Mouse (Mus musculus): Measurements from ENCODE around the gene Samd5. TPM values are rescaled to one million over a fixed set of nuclear protein-coding genes. Genes with fewer than 3 reads are reported as not detected.

Gene Samd5
- polyA plus RNA-seq, 2 experiments: 0.29 to 0.41 TPM

DNA sequence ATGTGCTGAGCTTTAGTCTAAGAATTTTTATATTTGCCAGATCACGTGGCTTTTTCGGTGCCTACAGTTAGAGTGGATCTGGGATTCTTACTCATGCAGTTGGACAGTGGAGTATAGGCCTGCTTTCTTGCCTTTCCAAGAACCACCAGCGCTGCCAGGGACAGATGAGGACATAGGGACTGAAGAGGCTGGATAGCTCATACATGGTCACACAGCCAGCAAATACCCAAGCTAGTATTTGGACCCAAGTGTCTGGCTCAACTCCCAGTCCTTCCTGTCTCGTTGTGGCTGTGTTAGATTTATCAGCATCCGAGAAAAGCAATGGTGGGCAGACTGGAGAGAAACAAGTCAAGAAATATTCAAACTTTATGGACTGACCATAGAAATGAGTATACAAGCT, 72.2 kb downstream of the Samd5 start:
- no peak overlapping the region for H3K9ac ChIP-seq (replicated peaks)
- 58% methylated on average over 5 of the region's 5 CpGs for WGBS (ENCODE audit: insufficient replicate concordance)
- DNase-seq (ENCODE audit: low read depth in 3 of 3, low spot score in 3 of 3): no peak

DNA sequence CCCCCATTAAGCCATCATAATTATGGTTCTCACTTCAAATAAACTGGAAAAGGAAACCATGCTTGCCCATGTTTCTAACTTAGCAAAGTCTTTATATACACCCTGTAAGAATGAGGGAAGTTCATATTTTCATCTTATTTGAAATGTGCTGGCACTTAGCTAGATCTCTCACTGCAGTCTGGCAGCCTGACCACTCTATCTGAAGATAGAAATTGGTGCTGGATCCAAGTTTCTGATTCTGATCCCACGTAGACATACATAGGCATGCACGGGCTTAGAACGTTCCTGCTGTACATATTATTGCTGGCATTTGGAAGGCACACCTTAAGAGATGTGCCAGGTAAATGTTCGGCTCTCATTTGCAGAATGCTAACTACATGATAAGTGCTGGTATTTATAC, 72.6 kb downstream of the Samd5 start:
- H3K27ac ChIP-seq: no peak overlapping the region
- TF ChIP-seq EP300 (IDR thresholded peaks at IDR 0.05; ENCODE audit: low read depth) (no peak), CTCF (IDR thresholded peaks at IDR 0.05; ENCODE audit: low read depth) (no peak)
- H3K9ac ChIP-seq (replicated peaks): no peak overlapping the region
- 76% methylated on average over 4 of the region's 4 CpGs for WGBS (ENCODE audit: insufficient replicate concordance)
- H3K36me3 ChIP-seq (replicated peaks; ENCODE audit: control insufficient read depth, insufficient read depth, low read depth): no peaks in the 10 kb centered on the region
- H3K4me2 ChIP-seq (ENCODE audit: low read depth): no peak overlapping the region
- no peaks in the 10 kb centered on the region for H3K27me3 ChIP-seq (ENCODE audit: control insufficient read depth, insufficient read depth, low read length)
- no peak overlapping the region for H3K4me3 ChIP-seq (ENCODE audit: insufficient read depth in 1 of 2, low read depth in 2 of 2, low read length in 2 of 2)
- DNase-seq (ENCODE audit: low read depth in 3 of 3, low spot score in 3 of 3) (no peak), ATAC-seq (ENCODE audit: insufficient read depth) (no peak)
- H3K9me3 ChIP-seq (ENCODE audit: control insufficient read depth, low read length): no peaks in the 10 kb centered on the region
- no peaks in the 10 kb centered on the region for H3K4me1 ChIP-seq (replicated peaks; ENCODE audit: control insufficient read depth in 2 of 2, insufficient read depth in 2 of 2, low read length in 1 of 2)

More for the DNA sequence above, 72.2 kb downstream of the Samd5 start:
- H3K27ac ChIP-seq: no peak overlapping the region
- TF ChIP-seq CTCF (IDR thresholded peaks at IDR 0.05; ENCODE audit: low read depth): no peak
- TF ChIP-seq EP300 (IDR thresholded peaks at IDR 0.05; ENCODE audit: low read depth): no peak
- no peaks in the 10 kb centered on the region for H3K4me1 ChIP-seq (replicated peaks; ENCODE audit: control insufficient read depth in 2 of 2, insufficient read depth in 2 of 2, low read length in 1 of 2)
- H3K4me3 ChIP-seq (ENCODE audit: insufficient read depth in 1 of 2, low read depth in 2 of 2, low read length in 2 of 2): no peak overlapping the region
- H3K9me3 ChIP-seq (ENCODE audit: control insufficient read depth, low read length): no peaks in the 10 kb centered on the region
- no peaks in the 10 kb centered on the region for H3K27me3 ChIP-seq (ENCODE audit: control insufficient read depth, insufficient read depth, low read length)
- H3K4me2 ChIP-seq (ENCODE audit: low read depth): no peak overlapping the region
- H3K36me3 ChIP-seq (replicated peaks; ENCODE audit: control insufficient read depth, insufficient read depth, low read depth): no peaks in the 10 kb centered on the region
- no peak for ATAC-seq (ENCODE audit: insufficient read depth)

DNA sequence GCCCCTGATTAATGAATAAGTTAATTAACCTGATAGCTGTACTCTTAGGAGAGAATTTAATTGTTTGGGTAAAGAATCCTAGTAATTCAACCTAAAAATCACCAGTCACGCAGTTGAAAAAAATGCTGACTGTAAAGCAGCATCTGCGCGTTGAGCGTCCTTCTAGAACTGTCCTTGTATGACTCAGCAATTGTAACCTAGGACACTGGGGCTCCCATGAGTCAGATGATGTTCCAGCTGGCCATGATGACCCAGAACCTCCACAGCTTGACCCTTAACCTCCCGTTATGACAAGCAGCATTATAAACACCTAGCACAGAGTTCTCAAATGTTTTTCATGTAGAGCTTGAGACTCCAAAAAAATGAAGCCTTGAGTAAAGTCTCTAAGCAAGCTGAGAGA, 78.8 kb downstream of the Samd5 start:
- no peaks in the 10 kb centered on the region for H3K36me3 ChIP-seq (replicated peaks; ENCODE audit: control insufficient read depth, insufficient read depth, low read depth)
- no peak for TF ChIP-seq CTCF (IDR thresholded peaks at IDR 0.05; ENCODE audit: low read depth)
- no peak for TF ChIP-seq EP300 (IDR thresholded peaks at IDR 0.05; ENCODE audit: low read depth)
- no peaks in the 10 kb centered on the region for H3K9me3 ChIP-seq (ENCODE audit: control insufficient read depth, low read length)
- no peak for ATAC-seq (ENCODE audit: insufficient read depth)
- H3K4me1 ChIP-seq (replicated peaks; ENCODE audit: control insufficient read depth in 2 of 2, insufficient read depth in 2 of 2, low read length in 1 of 2): no peaks in the 10 kb centered on the region
- no peak for DNase-seq (ENCODE audit: low read depth in 3 of 3, low spot score in 3 of 3)
- 70% methylated on average over 5 of the region's 5 CpGs for WGBS (ENCODE audit: insufficient replicate concordance)
- H3K9ac ChIP-seq (replicated peaks): no peak overlapping the region
- H3K4me3 ChIP-seq (ENCODE audit: insufficient read depth in 1 of 2, low read depth in 2 of 2, low read length in 2 of 2): no peak overlapping the region
- H3K4me2 ChIP-seq (ENCODE audit: low read depth): no peak overlapping the region
- H3K27me3 ChIP-seq (ENCODE audit: control insufficient read depth, insufficient read depth, low read length): no peaks in the 10 kb centered on the region
- H3K27ac ChIP-seq: no peak overlapping the region

DNA sequence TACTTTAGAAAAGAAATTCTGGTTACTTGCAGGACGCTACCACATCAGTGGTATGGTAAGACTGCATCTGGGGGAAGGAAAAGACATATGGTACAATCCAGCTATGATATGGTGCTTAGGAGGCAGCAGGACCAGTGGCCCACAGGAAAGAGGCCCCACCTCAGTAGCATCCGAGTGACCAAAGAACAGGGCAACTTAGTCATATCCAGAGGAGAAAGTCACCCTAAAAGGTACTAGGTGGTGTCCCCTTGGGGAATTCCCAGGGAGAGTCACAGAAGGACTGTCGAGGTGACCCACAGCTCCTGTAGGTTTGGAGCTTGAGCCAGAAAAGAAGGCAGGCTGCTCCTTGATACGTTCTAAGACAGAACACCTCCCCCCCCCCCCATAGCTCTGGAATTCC, 80.3 kb downstream of the Samd5 start:
- Histone ChIP-seq H3K9ac (replicated peaks) (no peak overlapping the region), H3K36me3 (replicated peaks; ENCODE audit: control insufficient read depth, insufficient read depth, low read depth) (no peaks in the 10 kb centered on the region), H3K27ac (no peak overlapping the region), H3K4me1 (replicated peaks; ENCODE audit: control insufficient read depth in 2 of 2, insufficient read depth in 2 of 2, low read length in 1 of 2) (no peaks in the 10 kb centered on the region), H3K4me3 (ENCODE audit: insufficient read depth in 1 of 2, low read depth in 2 of 2, low read length in 2 of 2) (no peak overlapping the region), H3K27me3 (ENCODE audit: control insufficient read depth, insufficient read depth, low read length) (no peaks in the 10 kb centered on the region), H3K9me3 (ENCODE audit: control insufficient read depth, low read length) (no peaks in the 10 kb centered on the region), H3K4me2 (ENCODE audit: low read depth) (no peak overlapping the region)
- DNase-seq (ENCODE audit: low read depth in 3 of 3, low spot score in 3 of 3) (no peak), ATAC-seq (ENCODE audit: insufficient read depth) (no peak)
- TF ChIP-seq CTCF (IDR thresholded peaks at IDR 0.05; ENCODE audit: low read depth) (no peak), EP300 (IDR thresholded peaks at IDR 0.05; ENCODE audit: low read depth) (no peak)
- 49% methylated on average over 4 of the region's 4 CpGs for WGBS (ENCODE audit: insufficient replicate concordance)

DNA sequence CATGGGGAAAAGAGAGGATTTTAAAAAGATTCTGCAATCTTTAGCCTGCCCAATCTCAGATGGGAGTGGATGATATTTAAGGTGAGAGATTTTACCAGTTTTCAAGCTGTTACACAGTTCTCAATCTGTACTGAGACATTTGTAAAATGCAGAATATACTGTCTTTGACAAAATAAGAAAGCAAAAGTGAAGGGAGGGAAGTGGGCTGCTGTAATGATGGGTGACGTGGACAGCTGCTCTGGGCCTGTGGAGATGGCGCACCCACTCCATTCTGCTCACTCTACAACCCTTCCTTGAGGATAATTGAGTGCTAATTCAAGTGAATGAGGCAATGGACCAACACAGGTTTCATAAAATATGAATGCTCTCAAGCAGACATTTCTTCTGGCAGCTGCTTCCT, 84.4 kb downstream of the Samd5 start:
- ATAC-seq (ENCODE audit: insufficient read depth) (no peak), DNase-seq (ENCODE audit: low read depth in 3 of 3, low spot score in 3 of 3) (no peak)
- no peak overlapping the region for H3K9ac ChIP-seq (replicated peaks)
- WGBS (ENCODE audit: insufficient replicate concordance): 67% methylated on average over 2 of the region's 2 CpGs
- no peak overlapping the region for H3K27ac ChIP-seq
- no peaks in the 10 kb centered on the region for H3K9me3 ChIP-seq (ENCODE audit: control insufficient read depth, low read length)
- H3K27me3 ChIP-seq (ENCODE audit: control insufficient read depth, insufficient read depth, low read length): no peaks in the 10 kb centered on the region
- no peak overlapping the region for H3K4me3 ChIP-seq (ENCODE audit: insufficient read depth in 1 of 2, low read depth in 2 of 2, low read length in 2 of 2)
- TF ChIP-seq CTCF (IDR thresholded peaks at IDR 0.05; ENCODE audit: low read depth) (no peak), EP300 (IDR thresholded peaks at IDR 0.05; ENCODE audit: low read depth) (no peak)
- H3K36me3 ChIP-seq (replicated peaks; ENCODE audit: control insufficient read depth, insufficient read depth, low read depth): no peaks in the 10 kb centered on the region
- H3K4me1 ChIP-seq (replicated peaks; ENCODE audit: control insufficient read depth in 2 of 2, insufficient read depth in 2 of 2, low read length in 1 of 2): no peaks in the 10 kb centered on the region
- no peak overlapping the region for H3K4me2 ChIP-seq (ENCODE audit: low read depth)
